In genomic region chr12:116028095-116028494, GRCm38 (mm10) we compare ENCODE assay signal across 12 mouse cellular contexts. TPM values are rescaled to one million over a fixed set of nuclear protein-coding genes. Genes with fewer than 3 reads are reported as not detected.
DNase-seq lines count a peak whose midpoint lies in the region; ATAC-seq and TF ChIP-seq lines count a peak whose summit lies in the region.
"Had no signal": no experiment of that assay in that cellular context is flagged by ENCODE, and none has a peak within 500 bp of the region (broad histone marks: within the 10 kb centered on the region; RNA-seq: fewer than 3 reads in every experiment).

No protein-coding gene starts in this region.

- DNase-seq in cerebellum, postnatal 10 days = peak; percentile 4 to 26
- no peak for DNase-seq in cerebellum, adult 9-10 months
- no peak for DNase-seq in lung, adult 2 months
- DNase-seq in lung, postnatal 25 days (ENCODE audit: low spot score) = no peak
- DNase-seq in adipocyte (ENCODE audit: low spot score) = peak; percentile 71
- DNase-seq in mesoderm, embryonic 11.5 days (ENCODE audit: low read depth, low spot score) = peak; percentile 36
- no peak for DNase-seq in left cerebral cortex, postnatal 36 days (ENCODE audit: low spot score in 2 of 2)
- DNase-seq: heart, postnatal 36 days; left cerebral cortex, postnatal 4 days; right cerebral cortex, postnatal 25 days had no signal

- TF ChIP-seq POLR2A in lung, adult 2 months (IDR thresholded peaks at IDR 0.05; ENCODE audit: borderline replicate concordance, extremely low read depth, low read depth, low read length) = no peak

- no peak overlapping the region for H3K4me3 ChIP-seq in lung, adult 2 months (replicated peaks; ENCODE audit: extremely low read depth, low read depth, low read length)
- no peak overlapping the region for H3K4me3 ChIP-seq in kidney, embryonic 16.5 days (ENCODE audit: low read length)

- H3K36me3 ChIP-seq in kidney, embryonic 16.5 days (ENCODE audit: insufficient read depth, low read length) = no peaks in the 10 kb centered on the region

- H3K27ac ChIP-seq in kidney, embryonic 16.5 days (ENCODE audit: low read length) = no peak overlapping the region

- no peaks in the 10 kb centered on the region for H3K4me1 ChIP-seq in lung, adult 2 months (ENCODE audit: control insufficient read depth, insufficient read depth, low read length)
- H3K4me1 ChIP-seq in kidney, embryonic 16.5 days (ENCODE audit: insufficient read depth, low read length) = no peaks in the 10 kb centered on the region

- H3K4me2 ChIP-seq in kidney, embryonic 16.5 days (replicated peaks; ENCODE audit: low read depth, low read length) = no peak overlapping the region

- TF ChIP-seq CTCF in lung, adult 2 months (IDR thresholded peaks at IDR 0.05; ENCODE audit: insufficient read depth, low read length) = peak; percentile 28; the same call in 1 of the 2 replicates

- no peak overlapping the region for H3K9ac ChIP-seq in kidney, embryonic 16.5 days (replicated peaks; ENCODE audit: low read length)

- H3K9me3 ChIP-seq in kidney, embryonic 16.5 days (ENCODE audit: low read length) = no peaks in the 10 kb centered on the region

- 46% methylated on average over 2 of the region's 2 CpGs for WGBS in lung, adult 2 months
- WGBS in kidney, embryonic 16.5 days = 53% methylated on average over 2 of the region's 2 CpGs

- ATAC-seq in kidney, embryonic 16.5 days (ENCODE audit: low FRiP score, low TSS enrichment) = no peak
- ATAC-seq: midbrain, embryonic 16.5 days had no signal

- no peaks in the 10 kb centered on the region for H3K27me3 ChIP-seq in kidney, embryonic 16.5 days (ENCODE audit: insufficient read depth, low read length)

- intact Hi-C loops in left cerebral cortex, postnatal 36 days (cut with DNase I) = no loop called here

RNA-seq across cellular contexts. Expression of gene Zfp386, which starts 19.4 kb away (rescaled TPM):
- polyA plus RNA-seq in lung, adult 2 months (2012; rRNA removed) = 3.8 and 5.1 TPM in 2 replicates
- total RNA-seq in left cerebral cortex, postnatal 36 days (2021) = 10 to 100 TPM; 22.8 to 39.8 TPM
- 46.9 and 51.8 TPM in 2 replicates for polyA plus RNA-seq in kidney, embryonic 16.5 days (2015; fragmentation: Nextera tagmentation; extraction: Ambion mirVana)

RNA-seq across cellular contexts. Expression of gene Vipr2, which starts 49.4 kb away (rescaled TPM):
- 14.5 and 24.0 TPM in 2 replicates for polyA plus RNA-seq in lung, adult 2 months (2012; rRNA removed)
- 1 to 10 TPM in 1 of 2 experiments, under 1 TPM in 1; 0.86 to 1.7 TPM for total RNA-seq in left cerebral cortex, postnatal 36 days (2021)
- polyA plus RNA-seq in kidney, embryonic 16.5 days (2015; fragmentation: Nextera tagmentation; extraction: Ambion mirVana) = 0.92 and 1.2 TPM in 2 replicates

Comparison
In these comparisons a context has a peak if more than half of its experiments do, and no peak if none do; other contexts are left out.
1. DNase-seq: peak in cerebellum, postnatal 10 days (2 of 2), adipocyte (single experiment) and mesoderm, embryonic 11.5 days (single experiment); none in cerebellum, adult 9-10 months (single experiment), lung, adult 2 months (single experiment), lung, postnatal 25 days (single experiment) and left cerebral cortex, postnatal 36 days (0 of 2).